15 mouse cellular contexts compared by ENCODE assay signal in the genomic region with DNA sequence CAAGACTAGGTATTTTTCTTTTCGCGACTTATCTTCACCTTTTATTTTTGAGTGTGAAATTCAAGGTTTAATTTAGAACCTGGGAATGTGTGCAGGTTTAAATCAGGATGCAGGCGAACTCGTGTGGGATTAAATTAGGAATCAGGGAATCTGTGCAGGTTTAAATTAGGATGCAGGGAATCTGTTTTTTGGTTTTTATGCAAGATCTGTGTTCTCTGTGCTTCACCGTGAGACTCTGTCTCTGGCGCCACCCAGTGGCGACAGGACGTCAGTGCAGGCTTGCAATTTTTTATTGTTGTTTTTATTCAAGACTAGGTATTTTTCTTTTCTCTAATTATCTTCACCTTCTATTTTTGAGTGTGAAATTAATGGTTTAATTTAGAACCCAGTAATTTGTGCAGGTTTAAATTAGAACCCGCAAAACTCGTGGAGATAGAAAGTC. TPM values are rescaled to one million over a fixed set of nuclear protein-coding genes. Genes with fewer than 3 reads are reported as not detected.
DNase-seq lines count a peak whose midpoint lies in the region; ATAC-seq and TF ChIP-seq lines count a peak whose summit lies in the region.
"Not testable (repeated sequence)": the region's sequence is repeated elsewhere in the genome, so short reads cannot be mapped to it uniquely, and the experiment has no call there.
"Had no signal": no experiment of that assay in that cellular context is flagged by ENCODE, and none has a peak within 500 bp of the region (broad histone marks: within the 10 kb centered on the region; RNA-seq: fewer than 3 reads in every experiment).

No protein-coding gene starts in this region.

- peak; percentile 88 for ATAC-seq in forebrain, embryonic 14.5 days
- peak; percentile 53; the same call in 1 of the 2 replicates for ATAC-seq in hindbrain, embryonic 11.5 days (ENCODE audit: low FRiP score)
- peak; percentile 72 for ATAC-seq in megakaryocyte, adult 5-6 weeks (ENCODE audit: poor library complexity, severe bottlenecking)

- H3K27me3 ChIP-seq in forebrain, embryonic 14.5 days (replicated peaks; ENCODE audit: control insufficient read depth, insufficient read depth, low read length); hindbrain, embryonic 11.5 days (ENCODE audit: control insufficient read depth, insufficient read depth, low read length): not testable (repeated sequence)

- H3K9ac ChIP-seq in forebrain, embryonic 14.5 days (ENCODE audit: low read length); hindbrain, embryonic 11.5 days (ENCODE audit: low read depth, low read length): not testable (repeated sequence)

- H3K36me3 ChIP-seq in forebrain, embryonic 14.5 days (ENCODE audit: control insufficient read depth, insufficient read depth, low read length); hindbrain, embryonic 11.5 days (ENCODE audit: control insufficient read depth, insufficient read depth, low read length): not testable (repeated sequence)

- not testable (repeated sequence) for H3K4me1 ChIP-seq in forebrain, embryonic 14.5 days (ENCODE audit: control insufficient read depth, insufficient read depth, low read length); hindbrain, embryonic 11.5 days (replicated peaks; ENCODE audit: control insufficient read depth, insufficient read depth, low read length)

- not testable (repeated sequence) for H3K4me2 ChIP-seq in forebrain, embryonic 14.5 days (ENCODE audit: low read length); hindbrain, embryonic 11.5 days (replicated peaks; ENCODE audit: low read depth, low read length)

- peak; percentile 67 for DNase-seq in 3134 (ENCODE audit: extremely low read depth, insufficient read length, low spot score)
- DNase-seq in R1 (ENCODE audit: low read depth, low spot score) = peak; percentile 99
- DNase-seq in cerebellum, postnatal 10 days = peak; percentile 37 to 65
- peak; percentile 94 for DNase-seq in forebrain, embryonic 14.5 days (ENCODE audit: low spot score)
- DNase-seq in hindbrain, embryonic 11.5 days (ENCODE audit: low spot score) = peak; percentile 78
- peak; percentile 27 to 55 for DNase-seq in layer of hippocampus, adult 2 months (ENCODE audit: low spot score in 2 of 2)
- DNase-seq in retina, postnatal 1 day = peak; percentile 87

- WGBS in forebrain, embryonic 14.5 days = 42% methylated on average over 10 of the region's 10 CpGs
- WGBS in hindbrain, embryonic 11.5 days = 56% methylated on average over 10 of the region's 10 CpGs

- not testable (repeated sequence) for TF ChIP-seq CTCF in layer of hippocampus, adult 2 months (conservative IDR thresholded peaks at IDR 0.05)

- H3K4me3 ChIP-seq in forebrain, embryonic 14.5 days (ENCODE audit: low read depth, low read length); hindbrain, embryonic 11.5 days (ENCODE audit: low read depth, low read length); layer of hippocampus, adult 2 months: not testable (repeated sequence)

- H3K27ac ChIP-seq in forebrain, embryonic 14.5 days (ENCODE audit: low read depth, low read length) = peak overlapping the region; percentile 28
- H3K27ac ChIP-seq in hindbrain, embryonic 11.5 days (ENCODE audit: low read depth, low read length); layer of hippocampus, adult 2 months: not testable (repeated sequence)

- not testable (repeated sequence) for H3K9me3 ChIP-seq in forebrain, embryonic 14.5 days (replicated peaks; ENCODE audit: control insufficient read depth, low read length); hindbrain, embryonic 11.5 days (ENCODE audit: control insufficient read depth, low read length)

RNA-seq across cellular contexts. Expression of a gene that starts 22.5 kb away (rescaled TPM):
- polyA plus RNA-seq in forebrain, embryonic 14.5 days (2014; fragmentation: Nextera tagmentation; extraction: Ambion mirVana) = not detected in 2 replicates
- polyA plus RNA-seq in hindbrain, embryonic 11.5 days (2014; fragmentation: Nextera tagmentation; extraction: Ambion mirVana) = not detected in 2 replicates
- total RNA-seq in layer of hippocampus, adult 2 months (2021) = not detected
- total RNA-seq in megakaryocyte, adult 5-6 weeks (2015) = not detected in 2 replicates
- total RNA-seq in megakaryocyte, adult 5-6 weeks (2017) = not detected in 2 replicates
- total RNA-seq: gastrocnemius, postnatal 14 days had no signal
- polyA plus RNA-seq: C2C12; intestine, embryonic 16.5 days; limb, embryonic 12.5 days; midbrain, embryonic 16.5 days; small intestine, adult 2 months; urinary bladder, adult 2 months had no signal

RNA-seq across cellular contexts. Expression of a gene that starts 52.4 kb away (rescaled TPM):
- not detected in 2 replicates for polyA plus RNA-seq in forebrain, embryonic 14.5 days (2014; fragmentation: Nextera tagmentation; extraction: Ambion mirVana)
- polyA plus RNA-seq in hindbrain, embryonic 11.5 days (2014; fragmentation: Nextera tagmentation; extraction: Ambion mirVana) = not detected in 2 replicates
- not detected for total RNA-seq in layer of hippocampus, adult 2 months (2021)
- total RNA-seq in megakaryocyte, adult 5-6 weeks (2015) = not detected in 2 replicates
- not detected in 2 replicates for total RNA-seq in megakaryocyte, adult 5-6 weeks (2017)
- total RNA-seq: gastrocnemius, postnatal 14 days had no signal
- polyA plus RNA-seq: C2C12; intestine, embryonic 16.5 days; limb, embryonic 12.5 days; midbrain, embryonic 16.5 days; small intestine, adult 2 months; urinary bladder, adult 2 months had no signal

Comparison
In these comparisons a context has a peak if more than half of its experiments do, and no peak if none do; other contexts are left out.
1. DNase-seq: peak in every context shown above with its lines; median percentile 99 in R1; 94 in forebrain, embryonic 14.5 days; 87 in retina, postnatal 1 day; 78 in hindbrain, embryonic 11.5 days; 67 in 3134; 51 in cerebellum, postnatal 10 days; 41 in layer of hippocampus, adult 2 months.